9 mouse cellular contexts compared by ENCODE assay signal in genomic region chr1:52170057-52170456, GRCm38 (mm10). TPM values are rescaled to one million over a fixed set of nuclear protein-coding genes. Genes with fewer than 3 reads are reported as not detected.
DNase-seq lines count a peak whose midpoint lies in the region; ATAC-seq and TF ChIP-seq lines count a peak whose summit lies in the region.
"Had no signal": no experiment of that assay in that cellular context is flagged by ENCODE, and none has a peak within 500 bp of the region (broad histone marks: within the 10 kb centered on the region; RNA-seq: fewer than 3 reads in every experiment).

No protein-coding gene starts in this region.

- H3K27ac ChIP-seq in cortical plate, adult 2 months (ENCODE audit: insufficient read depth, low read length) = no peak overlapping the region
- H3K27ac ChIP-seq: heart, embryonic 15.5 days had no signal

- no peak for TF ChIP-seq POLR2A in cortical plate, adult 2 months (IDR thresholded peaks at IDR 0.05; ENCODE audit: extremely low read depth, insufficient read depth, low read length)

- intact Hi-C loops in left cerebral cortex, postnatal 4 days (cut with DNase I) = no loop called here

- DNase-seq in left cerebral cortex, postnatal 4 days = peak; percentile 28
- DNase-seq in left cerebral cortex, adult 11 months (ENCODE audit: low spot score) = no peak
- peak; percentile 61 for DNase-seq in MEL-GATA-1-ER (ENCODE audit: extremely low read depth, low read depth)
- peak; percentile 54 for DNase-seq in kidney, postnatal 10 days
- no peak for DNase-seq in ovary, postnatal 10 days (ENCODE audit: low spot score)
- no peak for DNase-seq in layer of hippocampus, adult 9-11 months

- TF ChIP-seq CTCF in cortical plate, adult 2 months (IDR thresholded peaks at IDR 0.05; ENCODE audit: extremely low read depth, insufficient read depth, low read length) = peak; percentile 42

- H3K4me3 ChIP-seq in cortical plate, adult 2 months (ENCODE audit: insufficient read depth, low read length) = no peak overlapping the region
- H3K4me3 ChIP-seq: heart, embryonic 15.5 days had no signal

- peaks cover 7% of the 10 kb centered on the region; the same call in 1 of the 2 replicates for H3K4me1 ChIP-seq in cortical plate, adult 2 months (ENCODE audit: control insufficient read depth, insufficient read depth, low read length)

- peak; percentile 44; the same call in 1 of the 2 replicates for ATAC-seq in monocyte, adult 5-6 weeks (replicated peaks; ENCODE audit: insufficient number of reproducible peaks, low FRiP score, low TSS enrichment, poor library complexity, severe bottlenecking)

RNA-seq across cellular contexts. Expression of gene Stat1, which starts 50.8 kb away (rescaled TPM):
- total RNA-seq in left cerebral cortex, postnatal 4 days (2021) = 1 to 10 TPM; 7.9 to 9.5 TPM
- 16.0 and 18.1 TPM in 2 replicates for polyA plus RNA-seq in cortical plate, adult 2 months (2012; rRNA removed)
- 167 to 238 TPM (median 182 TPM) in 3 replicates for total RNA-seq in monocyte, adult 5-6 weeks (2017)

Comparison
In these comparisons a context has a peak if more than half of its experiments do, and no peak if none do; other contexts are left out.
1. DNase-seq: peak in left cerebral cortex, postnatal 4 days (single experiment), MEL-GATA-1-ER (single experiment) and kidney, postnatal 10 days (single experiment); none in left cerebral cortex, adult 11 months (single experiment), ovary, postnatal 10 days (single experiment) and layer of hippocampus, adult 9-11 months (single experiment).
2. RNA of gene Stat1, which starts 50.8 kb away (total RNA-seq): 167 to 238 TPM in monocyte, adult 5-6 weeks; 7.9 to 9.5 TPM in left cerebral cortex, postnatal 4 days; every median in the first group is over 10 times any median in the second.